Mouse (Mus musculus): ENCODE data around the gene Taf9. TPM values are rescaled to one million over a fixed set of nuclear protein-coding genes. Genes with fewer than 3 reads are reported as not detected.

Gene Taf9
- total RNA-seq, 2 experiments from 2014 or later = 7.1 to 7.2 TPM

GRCm38 (mm10) chr13:100669291-100670022 is 18.1 kb downstream of the Taf9 start, which contains the start of gene Ccdc125:
Gene Ccdc125, plus strand, starts transcription at chr13:100669717.
- no peak for DNase-seq (ENCODE audit: low spot score)

GRCm38 (mm10) chr13:100670181-100670741 is 18.9 kb downstream of the Taf9 start:
- DNase-seq (ENCODE audit: low spot score) = no peak

DNA sequence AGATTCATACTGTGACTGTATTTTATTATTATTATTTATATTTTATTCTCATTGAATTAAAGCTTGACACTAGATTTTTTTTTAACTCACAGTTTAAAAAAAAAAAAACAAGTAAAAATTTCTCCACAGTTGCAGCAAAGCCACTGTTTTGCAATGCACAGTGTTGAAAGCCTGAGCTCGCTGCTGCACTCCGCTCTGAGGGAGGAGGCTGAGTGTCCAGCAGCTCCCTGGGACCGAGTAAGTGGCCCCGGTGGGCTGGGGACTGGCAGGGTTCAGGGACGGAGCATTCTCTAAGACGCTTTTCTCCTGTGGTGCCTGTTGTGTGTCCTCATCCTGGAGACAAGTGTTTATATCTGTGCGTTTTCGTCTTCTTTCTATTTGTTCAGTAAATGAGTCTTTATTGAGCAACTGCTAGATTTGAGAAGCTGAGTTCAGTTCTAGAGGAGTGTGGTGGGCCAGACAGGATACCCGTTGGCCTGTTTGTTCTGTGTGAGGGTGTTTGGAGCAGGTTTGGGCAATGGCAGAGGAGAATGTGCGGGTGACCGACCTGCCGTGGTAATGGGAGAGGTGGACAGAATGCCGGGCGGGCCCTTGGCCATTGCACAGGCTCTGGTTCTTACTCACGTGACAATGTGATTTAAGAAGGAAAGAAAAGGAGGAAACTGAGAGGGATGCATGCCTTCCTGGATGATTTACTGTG is 24.7 kb downstream of the Taf9 start:
- no peak for DNase-seq (ENCODE audit: low spot score)

DNA sequence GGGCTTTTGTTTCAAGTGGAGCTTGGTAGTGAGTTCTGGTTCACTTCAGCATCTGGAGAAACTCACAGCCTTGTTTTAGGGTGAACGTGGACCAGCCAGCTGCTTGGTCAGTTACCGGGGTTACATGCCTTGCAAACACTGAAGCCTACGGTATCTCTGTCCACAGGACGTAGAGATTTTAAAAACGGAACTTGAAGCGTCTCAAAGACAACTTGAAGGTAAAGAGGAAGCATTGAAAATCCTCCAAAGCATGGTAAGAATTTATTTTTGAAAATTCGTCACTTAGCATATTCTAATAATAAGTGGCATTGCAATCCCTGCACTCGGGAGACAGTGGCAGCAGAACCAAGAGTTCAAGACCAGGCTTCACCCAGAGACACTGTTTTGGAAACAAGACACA is 30.2 kb downstream of the Taf9 start:
- DNase-seq (ENCODE audit: low spot score) = no peak

- DNase-seq (ENCODE audit: low spot score) = no peak
Measured at GRCm38 (mm10) chr13:100682837-100683236, 31.5 kb downstream of the Taf9 start.

- no peak for DNase-seq (ENCODE audit: low spot score)
Measured at GRCm38 (mm10) chr13:100684355-100684754, 33.0 kb downstream of the Taf9 start.

GRCm38 (mm10) chr13:100687513-100687912 is 36.1 kb downstream of the Taf9 start:
- no peak for DNase-seq (ENCODE audit: low spot score)

- DNase-seq (ENCODE audit: low spot score) = peak; percentile 38
Measured at GRCm38 (mm10) chr13:100697541-100697940, 46.2 kb downstream of the Taf9 start.

DNA sequence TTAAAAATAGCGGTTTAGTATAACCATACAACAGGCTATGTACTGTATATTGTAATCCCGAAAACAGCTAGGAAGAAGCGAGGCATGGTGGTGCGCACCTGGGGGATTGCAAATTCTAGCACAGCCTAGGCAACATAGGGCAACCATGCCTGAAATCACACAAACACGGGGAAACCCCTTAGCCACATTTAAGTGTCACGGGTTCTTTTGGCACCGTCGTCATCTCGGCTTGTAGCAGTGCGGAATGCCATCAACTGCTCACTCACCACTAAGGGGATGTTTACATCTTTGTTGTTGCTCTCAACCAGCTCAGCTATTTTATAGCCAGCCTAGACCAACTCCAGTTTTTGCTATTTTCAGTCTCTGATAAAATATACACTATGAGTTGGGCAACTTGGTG is 47.5 kb downstream of the Taf9 start:
- DNase-seq (ENCODE audit: low spot score) = no peak

DNA sequence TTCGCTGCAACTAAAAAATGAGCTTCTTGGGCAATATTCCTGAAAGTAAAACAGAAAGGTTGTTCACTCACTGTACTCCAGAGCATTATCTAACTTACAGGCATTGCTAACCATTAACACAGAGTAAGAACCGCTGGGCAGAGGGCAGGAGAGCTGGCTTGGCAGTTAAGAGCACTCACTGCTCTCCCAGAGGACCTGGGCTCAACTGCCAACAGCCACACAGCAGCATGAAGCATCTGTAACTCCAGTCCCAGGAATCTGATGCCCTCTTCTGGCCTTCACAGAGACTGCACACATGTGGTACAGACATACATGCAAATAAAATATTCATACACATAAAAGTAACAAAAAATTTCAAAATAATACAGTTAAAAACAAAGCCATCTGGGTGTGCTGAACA is 52.1 kb downstream of the Taf9 start:
- DNase-seq (ENCODE audit: low spot score) = no peak

Other genes starting within 250 kb of the Taf9 start
- not detected for gene Naip1, start 198.7 kb upstream of the Taf9 start, total RNA-seq (2021)
- gene Gtf2h2, start 159.0 kb upstream of the Taf9 start, total RNA-seq (2021) = 10 to 100 TPM; 17.8 to 22.5 TPM
- gene Ocln, start 98.9 kb upstream of the Taf9 start, total RNA-seq (2021) = under 1 TPM in 1 of 2 experiments, not detected in 1; 0.14 TPM
- gene Marveld2, start 34.6 kb upstream of the Taf9 start, total RNA-seq (2021) = under 1 TPM; 0.33 to 0.41 TPM
- gene Ak6, start 600 bp upstream of the Taf9 start, total RNA-seq (2021) = 10 to 100 TPM; 72.1 to 74.4 TPM
- 10 to 100 TPM; 11.4 to 13.9 TPM for gene Rad17, start 528 bp upstream of the Taf9 start, total RNA-seq (2021)
- under 1 TPM in 1 of 2 experiments, not detected in 1; 0.27 TPM for gene Ccdc125, start 18.1 kb downstream of the Taf9 start, total RNA-seq (2021)
- 10 to 100 TPM; 12.1 to 13.9 TPM for gene Cdk7, start 79.4 kb downstream of the Taf9 start, total RNA-seq (2021)
- gene Mrps36, start 93.1 kb downstream of the Taf9 start, total RNA-seq (2021) = 100 to 1,000 TPM; 133 to 143 TPM
- not detected for gene Cenph, start 124.3 kb downstream of the Taf9 start, total RNA-seq (2021)
- gene Ccnb1, start 135.0 kb downstream of the Taf9 start, total RNA-seq (2021) = not detected
- 10 to 100 TPM in 1 of 2 experiments, 1 to 10 TPM in 1; 9.4 to 10.7 TPM for gene Slc30a5, start 181.8 kb downstream of the Taf9 start, total RNA-seq (2021)